Mouse (Mus musculus) heart, embryonic 12.5 days (tissue): ENCODE results near the gene Ubtd2. TPM values are rescaled to one million over a fixed set of nuclear protein-coding genes. Genes with fewer than 3 reads are reported as not detected.

Experiments used
- ATAC-seq: fragments of 200-750 bp; cut with Nextera tagmentation; 2 replicates; pipeline ENCODE4 v1.8.0; 2017; ENCODE audit warnings: moderate TSS enrichment, moderate library complexity; ENCODE audit not compliant: insufficient number of reproducible peaks, low FRiP score
- H3K27ac ChIP-seq: fragments of 300-500 bp; sonication (generic); 2 replicates; pipeline ENCODE4 v1.5.1; 2016; ENCODE audit warnings: mild to moderate bottlenecking, moderate library complexity; ENCODE audit not compliant: poor library complexity, severe bottlenecking
- H3K27me3 ChIP-seq: fragments of 300-500 bp; sonication (generic); replicated peaks from 2 replicates; pipeline ENCODE4 v1.6.1; 2016; ENCODE audit warnings: mild to moderate bottlenecking, moderate library complexity
- H3K36me3 ChIP-seq: fragments of 300-500 bp; sonication (generic); 2 replicates; pipeline ENCODE4 v1.6.1; 2016; ENCODE audit warnings: mild to moderate bottlenecking, moderate library complexity
- H3K4me1 ChIP-seq: fragments of 300-500 bp; sonication (generic); replicated peaks from 2 replicates; pipeline ENCODE4 v1.6.1; 2016; ENCODE audit warnings: mild to moderate bottlenecking
- H3K4me2 ChIP-seq: fragments of 300-500 bp; sonication (generic); 2 replicates; pipeline ENCODE4 v1.6.1; 2016; ENCODE audit warnings: mild to moderate bottlenecking, moderate library complexity
- H3K4me3 ChIP-seq: fragments of 300-500 bp; sonication (generic); 2 replicates; pipeline ENCODE4 v1.5.1; 2016; ENCODE audit warnings: mild to moderate bottlenecking
- H3K9ac ChIP-seq: fragments of 300-500 bp; sonication (generic); 2 replicates; pipeline ENCODE4 v1.6.1; 2016; ENCODE audit warnings: mild to moderate bottlenecking, moderate library complexity
- H3K9me3 ChIP-seq: fragments of 300-500 bp; sonication (generic); replicated peaks from 2 replicates; pipeline ENCODE4 v1.6.1; 2016; ENCODE audit warnings: mild to moderate bottlenecking, moderate library complexity
- WGBS: fragments of 180-500 bp; shearing (Covaris S2); methylation state at CpG from one replicate; pipeline ENCODE4 v1.1.7; 2016; 5-methylcytosine and 5-hydroxymethylcytosine counted together
- polyA plus RNA-seq: library from polyadenylated mRNA; unstranded; fragments of >200 nt; fragmentation: Nextera tagmentation; extraction: Ambion mirVana; gene quantifications from 2 replicates; pipeline ENCODE4 v1.2.1, GENCODE M21; 2016

Ubtd2 gene
- polyA plus RNA-seq, 1 experiment from 2014 or later: 34.8 TPM

GRCm38 (mm10) chr11:32471925-32472324 lies 16.8 kb downstream of the Ubtd2 start:
- H3K9me3 ChIP-seq: no peaks in the 10 kb centered on the region
- H3K9ac ChIP-seq: no peak overlapping the region
- no peak overlapping the region for H3K4me3 ChIP-seq
- H3K36me3 ChIP-seq: no peaks in the 10 kb centered on the region
- peaks cover 12% of the 10 kb centered on the region; the same call in 1 of the 2 replicates for H3K4me1 ChIP-seq
- ATAC-seq: no peak
- no peaks in the 10 kb centered on the region for H3K27me3 ChIP-seq
- no peak overlapping the region for H3K27ac ChIP-seq
- WGBS: 71% methylated on average over 2 of the region's 2 CpGs
- H3K4me2 ChIP-seq: no peak overlapping the region

DNA sequence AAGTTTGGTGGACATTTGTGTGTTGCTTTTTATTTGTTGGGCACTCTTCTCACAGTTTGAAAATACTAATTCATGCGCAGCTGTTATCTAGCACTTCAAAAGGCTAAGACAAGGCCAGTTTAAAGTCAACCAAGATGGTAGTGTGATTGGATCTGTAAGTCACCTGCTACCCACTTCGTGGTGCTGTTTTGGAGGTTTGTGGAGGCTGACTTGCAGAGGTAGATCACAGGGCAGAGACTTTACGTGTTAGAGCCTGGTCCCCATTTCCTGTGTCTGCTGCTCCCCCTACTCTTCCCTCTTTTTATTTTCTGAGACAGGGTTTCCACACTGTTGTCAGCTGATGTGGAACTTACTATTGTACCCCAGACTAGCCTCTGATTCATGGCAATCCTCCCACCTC lies 19.6 kb downstream of the Ubtd2 start:
- Histone ChIP-seq H3K4me1 (peaks cover 10% of the 10 kb centered on the region; the same call in 1 of the 2 replicates), H3K36me3 (no peaks in the 10 kb centered on the region), H3K4me3 (no peak overlapping the region), H3K9ac (no peak overlapping the region), H3K4me2 (no peak overlapping the region), H3K9me3 (no peaks in the 10 kb centered on the region), H3K27me3 (no peaks in the 10 kb centered on the region), H3K27ac (no peak overlapping the region)
- ATAC-seq: no peak
- 61% methylated on average over 3 of the region's 3 CpGs for WGBS

- no peaks in the 10 kb centered on the region for H3K9me3 ChIP-seq
- H3K4me2 ChIP-seq: no peak overlapping the region
- H3K27ac ChIP-seq: no peak overlapping the region
- H3K9ac ChIP-seq: no peak overlapping the region
- H3K4me1 ChIP-seq: peaks cover 10% of the 10 kb centered on the region; the same call in 1 of the 2 replicates
- no peak for ATAC-seq
- no peaks in the 10 kb centered on the region for H3K27me3 ChIP-seq
- WGBS: 73% methylated on average over 5 of the region's 5 CpGs
- no peak overlapping the region for H3K4me3 ChIP-seq
- no peaks in the 10 kb centered on the region for H3K36me3 ChIP-seq
These were observed 20.5 kb downstream of the Ubtd2 start for GRCm38 (mm10) chr11:32475487-32476236.

DNA sequence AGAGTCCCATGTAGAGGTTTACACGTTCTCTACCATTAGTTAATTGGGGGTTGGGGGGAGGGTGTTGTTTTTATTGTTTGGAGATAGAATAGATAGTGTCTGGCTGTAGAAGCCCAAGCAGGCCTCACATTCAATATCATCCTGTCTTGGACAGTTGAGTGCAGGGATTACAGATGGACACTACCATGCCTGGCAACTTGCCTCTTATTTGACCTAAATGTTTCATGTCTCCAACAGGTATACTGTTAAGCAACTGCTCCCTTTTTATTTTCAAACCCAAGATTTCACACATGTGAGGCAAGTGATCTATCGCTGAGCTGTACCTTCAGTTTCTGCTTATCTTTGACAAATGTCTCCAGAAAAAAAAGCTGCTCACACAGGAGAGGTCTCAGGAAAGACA lies 26.4 kb downstream of the Ubtd2 start:
- 86% methylated on average over 2 of the region's 2 CpGs for WGBS
- no peaks in the 10 kb centered on the region for H3K36me3 ChIP-seq
- ATAC-seq: no peak

GRCm38 (mm10) chr11:32485290-32485689 lies 30.1 kb downstream of the Ubtd2 start:
- ATAC-seq: no peak
- H3K9ac ChIP-seq: no peak overlapping the region
- H3K27me3 ChIP-seq: no peaks in the 10 kb centered on the region
- H3K4me1 ChIP-seq: peaks cover 27% of the 10 kb centered on the region
- 59% methylated on average over 3 of the region's 3 CpGs for WGBS
- H3K9me3 ChIP-seq: no peaks in the 10 kb centered on the region
- no peak overlapping the region for H3K27ac ChIP-seq
- H3K36me3 ChIP-seq: peaks cover 4% of the 10 kb centered on the region; the same call in 1 of the 2 replicates
- no peak overlapping the region for H3K4me2 ChIP-seq
- H3K4me3 ChIP-seq: no peak overlapping the region

More for the DNA sequence above, 26.4 kb downstream of the Ubtd2 start:
- Histone ChIP-seq H3K4me2 (no peak overlapping the region), H3K9ac (no peak overlapping the region), H3K9me3 (no peaks in the 10 kb centered on the region), H3K4me1 (peaks cover 7% of the 10 kb centered on the region), H3K27ac (no peak overlapping the region), H3K4me3 (no peak overlapping the region), H3K27me3 (no peaks in the 10 kb centered on the region)

- Histone ChIP-seq H3K27ac (peak overlapping the region; percentile 29; the same call in 1 of the 2 replicates), H3K9ac (no peak overlapping the region), H3K4me3 (no peak overlapping the region), H3K9me3 (no peaks in the 10 kb centered on the region), H3K4me1 (peaks cover 32% of the 10 kb centered on the region), H3K27me3 (no peaks in the 10 kb centered on the region), H3K36me3 (peaks cover 4% of the 10 kb centered on the region; the same call in 1 of the 2 replicates), H3K4me2 (no peak overlapping the region)
- WGBS: 20% methylated on average over 3 of the region's 3 CpGs
- no peak for ATAC-seq
These were observed 31.5 kb downstream of the Ubtd2 start for GRCm38 (mm10) chr11:32486621-32487020.

- no peak overlapping the region for H3K27ac ChIP-seq
- H3K36me3 ChIP-seq: peaks cover 4% of the 10 kb centered on the region; the same call in 1 of the 2 replicates
- H3K9me3 ChIP-seq: no peaks in the 10 kb centered on the region
- H3K4me1 ChIP-seq: peaks cover 32% of the 10 kb centered on the region
- ATAC-seq: no peak
- H3K4me3 ChIP-seq: no peak overlapping the region
- no peaks in the 10 kb centered on the region for H3K27me3 ChIP-seq
- H3K4me2 ChIP-seq: no peak overlapping the region
- H3K9ac ChIP-seq: no peak overlapping the region
- WGBS: 92% methylated on average over 3 of the region's 3 CpGs
These were observed 32.3 kb downstream of the Ubtd2 start for GRCm38 (mm10) chr11:32487501-32487900.

- no peak for ATAC-seq
- no peak overlapping the region for H3K4me3 ChIP-seq
- H3K9me3 ChIP-seq: no peaks in the 10 kb centered on the region
- H3K27me3 ChIP-seq: no peaks in the 10 kb centered on the region
- H3K9ac ChIP-seq: no peak overlapping the region
- peaks cover 4% of the 10 kb centered on the region; the same call in 1 of the 2 replicates for H3K36me3 ChIP-seq
- peaks cover 30% of the 10 kb centered on the region for H3K4me1 ChIP-seq
- H3K4me2 ChIP-seq: no peak overlapping the region
- no peak overlapping the region for H3K27ac ChIP-seq
These were observed 33.2 kb downstream of the Ubtd2 start for GRCm38 (mm10) chr11:32488344-32488743.

GRCm38 (mm10) chr11:32488808-32489670 lies 33.9 kb downstream of the Ubtd2 start:
- no peaks in the 10 kb centered on the region for H3K9me3 ChIP-seq
- peaks cover 29% of the 10 kb centered on the region for H3K4me1 ChIP-seq
- H3K27me3 ChIP-seq: no peaks in the 10 kb centered on the region
- ATAC-seq: no peak
- no peak overlapping the region for H3K4me3 ChIP-seq
- WGBS: 75% methylated on average over 5 of the region's 5 CpGs
- no peak overlapping the region for H3K9ac ChIP-seq
- no peak overlapping the region for H3K4me2 ChIP-seq
- H3K36me3 ChIP-seq: peaks cover 4% of the 10 kb centered on the region; the same call in 1 of the 2 replicates
- no peak overlapping the region for H3K27ac ChIP-seq

DNA sequence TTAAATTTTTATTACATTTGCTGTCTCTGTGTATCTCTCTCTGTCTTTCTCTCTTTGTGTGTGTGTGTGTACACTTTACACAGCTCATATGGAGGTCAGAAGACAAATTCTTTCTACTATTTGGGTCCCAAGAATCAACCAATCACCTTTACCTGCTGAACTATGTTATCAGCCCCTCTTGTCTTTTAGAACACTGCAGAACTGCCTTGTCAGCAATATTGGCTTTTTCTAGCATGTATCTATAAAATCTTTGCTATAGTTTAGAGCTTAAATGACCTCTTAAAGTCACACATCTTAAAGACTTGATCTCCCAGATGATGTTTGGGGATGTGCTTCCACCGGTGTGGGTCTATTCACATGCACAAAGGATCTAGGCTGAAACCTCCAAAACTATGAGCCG lies 35.9 kb downstream of the Ubtd2 start:
- Histone ChIP-seq H3K36me3 (peaks cover 4% of the 10 kb centered on the region; the same call in 1 of the 2 replicates), H3K4me2 (no peak overlapping the region), H3K9me3 (no peaks in the 10 kb centered on the region), H3K4me3 (no peak overlapping the region), H3K27ac (no peak overlapping the region), H3K4me1 (peaks cover 29% of the 10 kb centered on the region), H3K9ac (no peak overlapping the region), H3K27me3 (no peaks in the 10 kb centered on the region)
- no peak for ATAC-seq
- 96% methylated on average over 2 of the region's 2 CpGs for WGBS

DNA sequence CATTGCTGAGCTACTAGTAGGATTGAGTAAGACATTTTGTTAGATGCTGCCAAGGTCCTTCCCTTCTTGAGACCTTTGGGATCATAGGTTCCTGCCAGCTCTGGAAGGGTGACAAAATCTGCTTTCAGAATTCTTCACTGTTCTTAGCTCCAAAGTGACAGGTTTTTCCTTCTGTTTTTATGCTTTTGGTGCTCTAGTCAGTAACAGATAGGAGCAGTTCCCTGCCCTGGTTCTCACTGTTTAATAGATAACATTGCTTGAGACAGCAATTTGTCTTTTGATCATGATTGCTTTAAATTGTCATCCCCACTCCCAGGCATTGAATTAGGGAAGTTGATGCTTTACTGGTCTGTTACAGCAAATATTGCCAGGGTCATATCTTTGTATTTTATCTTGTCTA lies 38.1 kb downstream of the Ubtd2 start:
- Histone ChIP-seq H3K9me3 (no peaks in the 10 kb centered on the region), H3K4me3 (no peak overlapping the region), H3K4me2 (no peak overlapping the region), H3K9ac (no peak overlapping the region), H3K36me3 (no peaks in the 10 kb centered on the region), H3K27ac (no peak overlapping the region), H3K4me1 (peaks cover 20% of the 10 kb centered on the region), H3K27me3 (no peaks in the 10 kb centered on the region)
- ATAC-seq: no peak
